Mouse (Mus musculus) forebrain, embryonic 16.5 days (tissue): ENCODE results near the gene Gm20388. TPM values are rescaled to one million over a fixed set of nuclear protein-coding genes. Genes with fewer than 3 reads are reported as not detected.
"Not testable (repeated sequence)": the region's sequence is repeated elsewhere in the genome, so short reads cannot be mapped to it uniquely, and the experiment has no call there.

ENCODE experiments used
- ATAC-seq: fragments of 200-750 bp; cut with Nextera tagmentation; 2 replicates; pipeline ENCODE4 v1.8.0; 2017; ENCODE audit warnings: mild to moderate bottlenecking, moderate library complexity
- H3K27ac ChIP-seq: fragments of 300-500 bp; sonication (generic); 2 replicates; pipeline ENCODE4 v1.5.1; 2014; ENCODE audit warnings: low read length, control low read depth
- H3K27me3 ChIP-seq: fragments of 300-500 bp; sonication (generic); replicated peaks from 2 replicates; pipeline ENCODE4 v1.6.1; 2014; ENCODE audit warnings: low read length; ENCODE audit not compliant: control insufficient read depth, insufficient read depth
- H3K36me3 ChIP-seq: fragments of 300-500 bp; sonication (generic); 2 replicates; pipeline ENCODE4 v1.6.1; 2014; ENCODE audit not compliant: control insufficient read depth, insufficient read depth
- H3K4me1 ChIP-seq: fragments of 300-500 bp; sonication (generic); replicated peaks from 2 replicates; pipeline ENCODE4 v1.6.1; 2014; ENCODE audit warnings: low read length; ENCODE audit not compliant: control insufficient read depth, insufficient read depth
- H3K4me2 ChIP-seq: fragments of 300-500 bp; sonication (generic); 2 replicates; pipeline ENCODE4 v1.6.1; 2014; ENCODE audit warnings: mild to moderate bottlenecking, low read length, control low read depth
- H3K4me3 ChIP-seq: fragments of 300-500 bp; sonication (generic); replicated peaks from 2 replicates; pipeline ENCODE4 v1.5.1; 2014; ENCODE audit warnings: mild to moderate bottlenecking, low read length, control low read depth
- H3K9ac ChIP-seq: fragments of 300-500 bp; sonication (generic); replicated peaks from 2 replicates; pipeline ENCODE4 v1.6.1; 2014; ENCODE audit warnings: low read depth, low read length, control low read depth
- H3K9me3 ChIP-seq: fragments of 300-500 bp; sonication (generic); 2 replicates; pipeline ENCODE4 v1.6.1; 2016; ENCODE audit warnings: low read length; ENCODE audit not compliant: control insufficient read depth
- WGBS: fragments of 180-500 bp; shearing (Covaris S2); extraction: QIAGEN DNeasy Blood & Tissue Kit; methylation state at CpG from one replicate; pipeline ENCODE4 v1.1.7; 2014; 5-methylcytosine and 5-hydroxymethylcytosine counted together
- polyA plus RNA-seq: library from polyadenylated mRNA; unstranded; fragments of >200 nt; fragmentation: Nextera tagmentation; extraction: Ambion mirVana; gene quantifications from 2 replicates; pipeline ENCODE4 v1.2.1, GENCODE M21; 2015

Gene Gm20388
- polyA plus RNA-seq, 1 experiment from 2014 or later: 4.7 TPM

DNA sequence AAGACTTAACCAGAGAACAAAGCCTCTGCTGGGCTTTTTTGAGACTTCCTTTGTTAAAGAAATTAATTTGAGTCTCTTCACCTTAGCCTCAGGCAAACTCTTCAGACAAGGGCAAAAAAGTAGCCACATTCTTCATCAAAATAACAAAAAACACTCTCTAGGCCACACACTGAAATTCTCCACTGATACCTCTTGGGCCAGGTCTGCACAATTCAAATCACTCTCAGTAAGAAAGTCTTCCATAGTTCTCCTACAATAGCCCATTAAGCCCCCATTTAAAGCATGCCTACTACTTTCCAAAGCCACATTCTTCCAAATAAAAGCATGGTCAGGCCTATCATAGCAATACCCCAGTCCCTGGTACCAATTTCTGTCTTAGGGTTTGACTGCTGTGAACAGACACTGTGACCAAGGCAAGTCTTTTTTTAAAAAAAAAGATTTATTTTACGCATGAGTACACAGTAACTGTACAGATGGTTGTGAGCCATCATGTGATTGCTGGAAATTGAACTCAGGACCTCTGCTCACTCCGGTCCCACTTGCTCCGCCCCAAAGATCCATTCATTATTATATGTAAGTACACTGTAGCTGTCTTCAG is 4101.4 kb downstream of the Gm20388 start:
- 99% methylated on average over 3 of the region's 3 CpGs for WGBS

DNA sequence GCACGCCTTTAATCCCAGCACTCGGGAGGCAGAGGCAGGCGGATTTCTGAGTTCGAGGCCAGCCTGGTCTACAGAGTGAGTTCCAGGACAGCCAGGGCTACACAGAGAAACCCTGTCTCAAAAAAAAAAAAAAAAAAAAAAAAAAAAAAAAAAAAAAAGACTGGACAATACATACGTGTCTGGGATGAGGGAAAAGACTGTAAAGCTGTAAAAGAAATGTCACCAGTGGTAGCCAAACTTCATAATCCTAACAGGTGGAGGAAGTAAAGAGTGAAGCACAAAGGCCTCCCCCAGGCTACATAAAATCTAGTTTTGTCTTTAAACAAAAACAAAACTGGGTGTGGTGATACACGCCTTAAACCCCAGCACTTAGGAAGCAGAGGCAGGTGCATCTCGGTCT is 4103.7 kb downstream of the Gm20388 start:
- H3K27me3 ChIP-seq, H3K9me3 ChIP-seq, H3K4me2 ChIP-seq, H3K36me3 ChIP-seq, H3K4me3 ChIP-seq, ATAC-seq, H3K9ac ChIP-seq, H3K27ac ChIP-seq, H3K4me1 ChIP-seq: not testable (repeated sequence)
- WGBS: 90% methylated on average over 6 of the region's 7 CpGs

More for the DNA sequence above, 4101.4 kb downstream of the Gm20388 start:
- Histone ChIP-seq H3K27ac (no peak overlapping the region), H3K36me3 (peaks cover 11% of the 10 kb centered on the region), H3K9ac (no peak overlapping the region), H3K4me3 (no peak overlapping the region), H3K9me3 (no peaks in the 10 kb centered on the region), H3K4me1 (no peaks in the 10 kb centered on the region), H3K27me3 (no peaks in the 10 kb centered on the region), H3K4me2 (no peak overlapping the region)
- ATAC-seq: no peak

DNA sequence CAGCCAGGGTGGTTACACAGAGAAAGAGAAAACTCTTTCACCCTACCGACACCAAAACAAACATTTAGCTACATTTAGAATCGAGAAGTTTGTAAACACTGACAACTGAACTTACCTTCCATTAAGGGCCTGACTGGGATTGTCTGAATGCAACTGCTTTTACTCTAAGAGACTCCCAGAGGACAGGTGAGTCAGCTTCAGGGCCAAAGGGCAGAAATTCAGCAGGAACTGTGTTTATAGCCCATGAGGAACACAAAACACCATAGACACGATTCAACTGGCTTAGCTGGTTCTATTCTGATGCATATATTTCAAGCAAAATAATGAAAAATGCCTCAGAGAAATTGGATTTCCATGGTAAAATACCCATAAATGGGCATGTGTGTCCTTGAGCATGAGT is 4104.1 kb downstream of the Gm20388 start:
- H3K36me3 ChIP-seq: 0 out of 2 replicates have a peak, but pooled peaks cover under 1% of the 10 kb centered on the region
- peaks cover 7% of the 10 kb centered on the region for H3K4me1 ChIP-seq
- no peaks in the 10 kb centered on the region for H3K27me3 ChIP-seq
- 84% methylated on average over 3 of the region's 3 CpGs for WGBS
- no peak overlapping the region for H3K4me2 ChIP-seq
- no peak overlapping the region for H3K9ac ChIP-seq
- H3K4me3 ChIP-seq: no peak overlapping the region
- no peak for ATAC-seq
- H3K27ac ChIP-seq: no peak overlapping the region
- H3K9me3 ChIP-seq: no peaks in the 10 kb centered on the region

DNA sequence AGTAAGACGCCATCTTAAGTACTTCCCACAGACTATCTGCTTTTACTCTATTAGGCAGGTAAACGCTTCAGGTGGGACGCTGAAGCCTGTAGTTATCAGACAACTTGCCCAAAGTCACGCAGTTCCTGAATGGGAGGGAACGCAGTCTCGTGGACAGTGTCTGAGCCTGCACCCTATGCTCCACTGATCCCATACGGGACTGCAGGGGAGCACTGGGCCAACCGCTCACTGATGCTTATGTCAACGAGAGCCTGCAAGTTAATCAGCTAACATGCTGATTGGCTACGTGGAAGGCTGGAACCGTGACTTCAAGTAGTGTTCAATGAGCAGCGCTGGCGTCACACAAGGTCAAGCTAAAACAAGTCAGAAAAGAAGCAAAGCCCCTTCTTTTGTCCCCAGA is 4109.1 kb downstream of the Gm20388 start:
- Histone ChIP-seq H3K36me3 (no peaks in the 10 kb centered on the region), H3K9ac (no peak overlapping the region), H3K27ac (no peak overlapping the region), H3K27me3 (no peaks in the 10 kb centered on the region), H3K9me3 (no peaks in the 10 kb centered on the region), H3K4me2 (peak overlapping the region; percentile 61), H3K4me3 (no peak overlapping the region), H3K4me1 (peaks cover 24% of the 10 kb centered on the region)
- WGBS: 36% methylated on average over 13 of the region's 13 CpGs
- no peak for ATAC-seq

DNA sequence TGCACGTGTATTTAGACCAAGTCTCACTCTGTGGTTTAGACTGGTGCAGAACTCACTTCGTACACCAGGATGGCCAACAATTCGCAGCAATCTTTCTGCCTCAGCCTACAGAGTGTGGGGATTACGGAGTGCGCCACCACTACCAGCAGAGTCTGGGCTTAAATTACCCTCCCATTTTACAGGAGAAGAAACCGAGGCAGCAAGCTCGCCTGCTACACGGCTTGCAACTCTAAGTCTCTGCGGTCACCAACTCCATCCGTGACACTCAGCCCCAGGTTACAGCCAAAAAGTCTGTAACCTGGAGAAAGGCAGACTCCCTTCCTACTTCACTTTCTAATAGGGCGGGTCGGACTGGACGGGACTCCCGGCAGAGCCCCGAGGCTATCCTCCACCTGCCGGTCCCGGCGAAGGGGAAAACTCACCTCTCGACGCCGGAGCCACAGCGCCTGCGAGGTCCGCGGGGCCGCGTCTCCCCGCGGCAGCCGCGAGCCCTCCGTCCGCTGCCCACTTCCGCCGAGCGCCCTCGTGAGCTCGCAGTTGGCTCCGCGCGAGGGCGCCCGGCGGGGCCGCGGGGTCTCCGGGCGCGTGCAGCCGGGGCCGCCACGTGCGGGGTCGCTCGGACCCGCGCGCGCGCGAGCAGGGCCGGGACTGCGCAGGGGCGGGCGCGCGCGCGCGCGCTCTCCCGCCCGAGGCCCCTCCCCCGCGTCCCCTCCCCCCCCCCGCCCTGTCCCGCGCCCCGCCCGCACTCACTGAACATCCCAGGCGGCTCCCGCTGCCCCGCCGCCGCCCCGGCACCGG is 4110.0 kb downstream of the Gm20388 start:
- under 1% methylated on average over 61 of the region's 87 CpGs for WGBS
- H3K27ac ChIP-seq: peak overlapping the region; percentile 91
- no peaks in the 10 kb centered on the region for H3K9me3 ChIP-seq
- H3K36me3 ChIP-seq: peaks cover 2% of the 10 kb centered on the region; the same call in 1 of the 2 replicates
- H3K4me2 ChIP-seq: peak overlapping the region; percentile 61
- no peaks in the 10 kb centered on the region for H3K27me3 ChIP-seq
- peak overlapping the region; percentile 78 for H3K9ac ChIP-seq
- peak overlapping the region; percentile 59 for H3K4me3 ChIP-seq
- H3K4me1 ChIP-seq: peaks cover 24% of the 10 kb centered on the region
- peak; percentile 83 for ATAC-seq

DNA sequence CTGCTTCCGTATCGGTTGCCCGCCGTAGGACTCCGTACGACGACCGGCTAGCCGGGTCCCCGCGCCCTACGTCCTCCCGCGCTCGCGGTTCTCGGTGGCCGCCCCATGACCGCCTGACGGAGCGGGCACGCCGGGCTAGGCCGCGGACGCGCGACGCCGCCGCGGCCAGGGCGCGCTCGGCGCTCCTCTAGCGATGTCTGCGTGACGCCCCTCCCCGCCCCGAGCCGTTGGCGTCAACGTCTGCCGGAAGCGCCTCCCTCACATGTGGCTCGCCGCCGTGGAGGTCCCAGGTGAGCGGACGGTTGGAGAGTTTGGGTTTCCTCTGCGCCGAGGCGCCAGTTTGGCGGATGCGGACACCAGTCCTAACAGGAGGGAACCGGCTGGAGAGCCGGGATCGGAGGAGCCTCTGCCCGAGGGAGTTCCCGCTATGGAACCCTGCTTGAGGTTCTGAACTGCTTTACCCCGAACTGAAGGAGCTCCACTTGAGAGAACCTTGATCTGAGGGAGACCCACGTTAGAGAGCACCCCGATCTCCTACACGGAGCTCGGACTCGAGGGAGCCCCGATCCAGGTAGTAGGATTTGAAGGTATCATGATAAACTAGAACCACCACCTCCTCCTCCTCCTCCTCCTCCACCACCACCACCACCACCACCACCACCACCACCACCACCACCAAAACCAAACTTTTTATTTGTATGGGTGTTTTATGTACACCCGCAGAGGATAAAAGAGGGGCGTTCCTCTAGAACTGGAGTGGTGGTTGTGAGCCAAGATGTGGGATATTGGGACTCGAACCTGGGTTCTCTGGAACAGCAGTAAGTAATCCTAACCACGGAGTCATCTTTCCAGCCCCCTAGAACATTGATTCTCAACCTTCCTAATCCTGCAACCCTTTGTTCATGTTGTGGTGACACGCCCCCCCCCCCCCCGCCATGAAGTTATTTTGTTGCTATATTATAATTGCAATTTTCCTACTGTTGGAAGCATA is 4110.9 kb downstream of the Gm20388 start, which contains the start of the genes Taf5l and Urb2:
Gene Taf5l (minus strand): TSS at position 161 of the 991 bp plus-strand sequence.
Gene Urb2 (plus strand): TSS at position 272 of the 991 bp plus-strand sequence.
- peak within 1 kb of the TSS; percentile 78 for H3K9ac ChIP-seq
- peak; percentile 95 for ATAC-seq

DNA sequence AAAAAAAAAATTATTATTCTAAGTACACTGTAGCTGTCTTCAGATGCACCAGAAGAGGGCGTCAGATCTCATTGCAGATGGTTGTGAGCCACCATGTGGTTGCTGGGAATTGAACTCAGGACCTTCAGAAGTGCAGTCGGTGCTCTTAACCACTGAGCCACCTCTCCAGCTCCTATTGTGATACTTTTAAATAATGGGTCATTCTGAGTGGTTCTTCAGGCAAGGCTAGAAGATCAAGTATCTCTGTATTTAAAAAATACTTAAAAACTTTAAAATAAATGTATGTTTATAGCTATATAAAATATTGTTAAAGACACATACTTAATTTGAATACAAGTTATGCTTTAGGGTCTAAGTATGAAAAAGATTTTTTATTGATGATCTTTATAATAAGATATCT is 4115.6 kb downstream of the Gm20388 start:
- not testable (repeated sequence) for H3K4me1 ChIP-seq, H3K4me3 ChIP-seq, H3K27ac ChIP-seq, ATAC-seq, H3K27me3 ChIP-seq, H3K9ac ChIP-seq, H3K9me3 ChIP-seq, H3K4me2 ChIP-seq
- H3K36me3 ChIP-seq: peaks cover 29% of the 10 kb centered on the region
- 81% methylated on average over 2 of the region's 2 CpGs for WGBS

More for the DNA sequence above, 4110.9 kb downstream of the Gm20388 start, which contains the start of the genes Taf5l and Urb2:
- H3K36me3 ChIP-seq: peaks cover 2% of the 10 kb centered on the region
- peak within 1 kb of the TSS; percentile 59 for H3K4me3 ChIP-seq
- H3K9me3 ChIP-seq: no peaks in the 10 kb centered on the region
- whole genome bisulfite sequencing: under 1% methylated on average over 65 of the region's 74 CpGs
- H3K27me3 ChIP-seq: no peaks in the 10 kb centered on the region
- peak within 1 kb of the TSS; percentile 61 for H3K4me2 ChIP-seq
- H3K27ac ChIP-seq: peak within 1 kb of the TSS; percentile 91
- H3K4me1 ChIP-seq: peaks cover 24% of the 10 kb centered on the region

DNA sequence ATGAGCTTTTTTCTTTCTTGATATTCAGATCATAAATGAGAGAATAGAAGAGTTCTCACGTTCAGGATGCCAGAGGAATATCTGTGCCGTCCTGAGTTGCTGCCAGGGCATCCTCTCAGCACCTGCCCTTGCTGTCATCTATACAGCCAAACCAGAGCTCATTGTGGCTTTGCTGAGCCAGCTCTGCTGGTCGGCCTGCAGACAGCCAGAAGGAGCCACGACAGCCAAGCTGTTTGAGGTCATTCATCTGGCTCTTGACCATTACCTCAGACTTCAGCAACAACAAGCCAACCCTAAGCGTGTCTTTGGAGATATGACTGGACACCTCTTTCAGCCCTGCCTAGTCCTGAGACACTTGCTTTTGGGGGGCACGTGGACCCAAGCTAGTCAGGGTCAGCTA is 4117.2 kb downstream of the Gm20388 start:
- H3K9ac ChIP-seq: no peak overlapping the region
- no peaks in the 10 kb centered on the region for H3K9me3 ChIP-seq
- no peak overlapping the region for H3K4me3 ChIP-seq
- ATAC-seq: no peak
- no peaks in the 10 kb centered on the region for H3K4me1 ChIP-seq
- peaks cover 31% of the 10 kb centered on the region for H3K36me3 ChIP-seq
- H3K4me2 ChIP-seq: no peak overlapping the region
- 89% methylated on average over 6 of the region's 6 CpGs for WGBS
- no peaks in the 10 kb centered on the region for H3K27me3 ChIP-seq
- no peak overlapping the region for H3K27ac ChIP-seq
